Mouse (Mus musculus) G1E (cell line): ENCODE measurements around the gene Snrnp70.

Source experiments
- CTCF ChIP-seq: IDR thresholded peaks from 2 replicates; pipeline ENCODE4 v1.5.1; 2012; ENCODE audit warnings: low read depth, low read length, inconsistent platforms, mixed read lengths
- GATA1 ChIP-seq: IDR thresholded peaks from 2 replicates; pipeline ENCODE4 v1.6.1; 2012; ENCODE audit warnings: borderline replicate concordance, low read length, inconsistent platforms, mixed read lengths
- GATA2 ChIP-seq: IDR thresholded peaks from 2 replicates; pipeline ENCODE4 v1.6.1; 2012; ENCODE audit warnings: low read depth, low read length, inconsistent platforms, borderline replicate concordance
- TAL1 ChIP-seq: conservative IDR thresholded peaks from 2 replicates; pipeline ENCODE4 v1.6.1; 2012; ENCODE audit warnings: low read depth, low read length, inconsistent platforms, mixed read lengths

- 0 out of 2 replicates have a peak, but pooled peaks have one; percentile 20 for TF ChIP-seq CTCF
- TF ChIP-seq GATA1, result no peak
- no peak for TF ChIP-seq GATA2
- TF ChIP-seq TAL1, result no peak
These were observed 52.0 kb downstream of the Snrnp70 start for GRCm38 (mm10) chr7:45343543-45343942.
